Mouse (Mus musculus): ENCODE measurements around the gene Pml. TPM values are rescaled to one million over a fixed set of nuclear protein-coding genes. Genes with fewer than 3 reads are reported as not detected.

Pml gene
- polyA plus RNA-seq, 1 experiment from 2014 or later, result 13.2 TPM

Other genes starting within 250 kb of the Pml start
- 9.3 and 22.1 TPM in 2 replicates for gene Cyp11a1, start 243.4 kb downstream of the Pml start, polyA plus RNA-seq (2015; fragmentation: Nextera tagmentation; extraction: Ambion mirVana)
- 4.5 and 4.6 TPM in 2 replicates for gene Stra6, start 186.0 kb downstream of the Pml start, polyA plus RNA-seq (2015; fragmentation: Nextera tagmentation; extraction: Ambion mirVana)
- gene Ccdc33, start 131.0 kb downstream of the Pml start, polyA plus RNA-seq (2015; fragmentation: Nextera tagmentation; extraction: Ambion mirVana), result 0.09 TPM in 1 of 2 replicates, not detected in the other
- 83.4 and 84.8 TPM in 2 replicates for gene Islr, start 45.5 kb downstream of the Pml start, polyA plus RNA-seq (2015; fragmentation: Nextera tagmentation; extraction: Ambion mirVana)
- 1.3 and 1.4 TPM in 2 replicates for gene Islr2, start 45.5 kb downstream of the Pml start, polyA plus RNA-seq (2015; fragmentation: Nextera tagmentation; extraction: Ambion mirVana)
- 21.3 and 21.4 TPM in 2 replicates for gene Stoml1, start 3.4 kb upstream of the Pml start, polyA plus RNA-seq (2015; fragmentation: Nextera tagmentation; extraction: Ambion mirVana)
- gene Loxl1, start 63.4 kb upstream of the Pml start, polyA plus RNA-seq (2015; fragmentation: Nextera tagmentation; extraction: Ambion mirVana), result 34.1 and 36.2 TPM in 2 replicates
- not detected in 2 replicates for gene Tbc1d21, start 120.7 kb upstream of the Pml start, polyA plus RNA-seq (2015; fragmentation: Nextera tagmentation; extraction: Ambion mirVana)
- 0.67 and 0.96 TPM in 2 replicates for gene Insyn1, start 238.8 kb upstream of the Pml start, polyA plus RNA-seq (2015; fragmentation: Nextera tagmentation; extraction: Ambion mirVana)

All from intestine, embryonic 15.5 days (tissue).